Mouse (Mus musculus) heart, embryonic 15.5 days (tissue): ENCODE data around the gene D630023F18Rik. TPM values are rescaled to one million over a fixed set of nuclear protein-coding genes. Genes with fewer than 3 reads are reported as not detected.

Experiments
- ATAC-seq: fragments of 200-750 bp; cut with Nextera tagmentation; replicated peaks from 2 replicates; pipeline ENCODE4 v1.8.0; 2017; ENCODE audit warnings: low read depth, moderate TSS enrichment; ENCODE audit not compliant: insufficient number of reproducible peaks, insufficient read depth, low FRiP score
- H3K27ac ChIP-seq: fragments of 300-500 bp; sonication (generic); 2 replicates; pipeline ENCODE4 v1.5.1; 2015; ENCODE audit warnings: mild to moderate bottlenecking, inconsistent platforms
- H3K27me3 ChIP-seq: fragments of 300-500 bp; sonication (generic); 2 replicates; pipeline ENCODE4 v1.6.1; 2015; ENCODE audit warnings: inconsistent platforms
- H3K36me3 ChIP-seq: fragments of 300-500 bp; sonication (generic); 2 replicates; pipeline ENCODE4 v1.6.1; 2015; ENCODE audit warnings: mild to moderate bottlenecking, inconsistent platforms
- H3K4me1 ChIP-seq: fragments of 300-500 bp; sonication (generic); replicated peaks from 2 replicates; pipeline ENCODE4 v1.6.1; 2015; ENCODE audit warnings: inconsistent platforms
- H3K4me2 ChIP-seq: fragments of 300-500 bp; sonication (generic); 2 replicates; pipeline ENCODE4 v1.6.1; 2015; ENCODE audit warnings: inconsistent platforms, mild to moderate bottlenecking, moderate library complexity
- H3K4me3 ChIP-seq: fragments of 300-500 bp; sonication (generic); 2 replicates; pipeline ENCODE4 v1.5.1; 2015; ENCODE audit warnings: mild to moderate bottlenecking, inconsistent platforms
- H3K9ac ChIP-seq: fragments of 300-500 bp; sonication (generic); 2 replicates; pipeline ENCODE4 v1.6.1; 2015; ENCODE audit warnings: mild to moderate bottlenecking, inconsistent platforms
- H3K9me3 ChIP-seq: fragments of 300-500 bp; sonication (generic); replicated peaks from 2 replicates; pipeline ENCODE4 v1.6.1; 2016; ENCODE audit warnings: inconsistent platforms
- WGBS: fragments of 180-500 bp; shearing (Covaris S2); methylation state at CpG from one replicate; pipeline ENCODE4 v1.1.7; 2015; ENCODE audit warnings: mixed read lengths; 5-methylcytosine and 5-hydroxymethylcytosine counted together
- polyA plus RNA-seq: library from polyadenylated mRNA; unstranded; fragments of >200 nt; fragmentation: Nextera tagmentation; extraction: Ambion mirVana; gene quantifications from 2 replicates; pipeline ENCODE4 v1.2.1, GENCODE M21; 2015

Gene D630023F18Rik
- polyA plus RNA-seq, 1 experiment from 2014 or later: 0.14 TPM

- no peak overlapping the region for H3K4me3 ChIP-seq
- no peak overlapping the region for H3K9ac ChIP-seq
- H3K27ac ChIP-seq: no peak overlapping the region
- no peak for ATAC-seq
- 78% methylated on average over 6 of the region's 6 CpGs for WGBS
- H3K27me3 ChIP-seq: no peaks in the 10 kb centered on the region
- H3K9me3 ChIP-seq: no peaks in the 10 kb centered on the region
- H3K36me3 ChIP-seq: no peaks in the 10 kb centered on the region
- H3K4me1 ChIP-seq: no peaks in the 10 kb centered on the region
- H3K4me2 ChIP-seq: no peak overlapping the region
These were observed 14.5 kb upstream of the D630023F18Rik start for GRCm38 (mm10) chr1:65137560-65137959.

GRCm38 (mm10) chr1:65132833-65133232 lies 9.8 kb upstream of the D630023F18Rik start:
- Histone ChIP-seq H3K36me3 (no peaks in the 10 kb centered on the region), H3K4me1 (no peaks in the 10 kb centered on the region), H3K27ac (no peak overlapping the region), H3K9me3 (no peaks in the 10 kb centered on the region), H3K9ac (no peak overlapping the region), H3K4me3 (no peak overlapping the region), H3K4me2 (no peak overlapping the region), H3K27me3 (no peaks in the 10 kb centered on the region)
- WGBS: 74% methylated on average over 1 of the region's 1 CpGs
- ATAC-seq: no peak

GRCm38 (mm10) chr1:65131671-65132070 lies 8.7 kb upstream of the D630023F18Rik start:
- H3K27me3 ChIP-seq: no peaks in the 10 kb centered on the region
- no peak overlapping the region for H3K9ac ChIP-seq
- no peaks in the 10 kb centered on the region for H3K9me3 ChIP-seq
- H3K4me1 ChIP-seq: no peaks in the 10 kb centered on the region
- no peak overlapping the region for H3K4me3 ChIP-seq
- no peak overlapping the region for H3K4me2 ChIP-seq
- 80% methylated on average over 1 of the region's 1 CpGs for WGBS
- H3K27ac ChIP-seq: no peak overlapping the region
- H3K36me3 ChIP-seq: no peaks in the 10 kb centered on the region
- no peak for ATAC-seq

GRCm38 (mm10) chr1:65130226-65130625 lies 7.2 kb upstream of the D630023F18Rik start:
- Histone ChIP-seq H3K4me1 (no peaks in the 10 kb centered on the region), H3K4me3 (no peak overlapping the region), H3K36me3 (no peaks in the 10 kb centered on the region), H3K27me3 (no peaks in the 10 kb centered on the region), H3K4me2 (no peak overlapping the region), H3K9me3 (no peaks in the 10 kb centered on the region), H3K9ac (no peak overlapping the region), H3K27ac (no peak overlapping the region)
- 71% methylated on average over 3 of the region's 3 CpGs for WGBS
- ATAC-seq: no peak

- Histone ChIP-seq H3K9me3 (no peaks in the 10 kb centered on the region), H3K9ac (no peak overlapping the region), H3K36me3 (no peaks in the 10 kb centered on the region), H3K27me3 (no peaks in the 10 kb centered on the region), H3K4me2 (no peak overlapping the region), H3K4me3 (no peak overlapping the region), H3K4me1 (no peaks in the 10 kb centered on the region), H3K27ac (no peak overlapping the region)
- WGBS: 70% methylated on average over 3 of the region's 3 CpGs
- no peak for ATAC-seq
These were observed 6.7 kb upstream of the D630023F18Rik start for GRCm38 (mm10) chr1:65129634-65130180.

GRCm38 (mm10) chr1:65119438-65119837 lies 3.6 kb downstream of the D630023F18Rik start, which contains the start of gene Gm28845:
Gene Gm28845, minus strand, starts transcription at chr1:65119558.
- H3K4me1 ChIP-seq: no peaks in the 10 kb centered on the region
- H3K4me3 ChIP-seq: no peak within 1 kb of the TSS
- no peak within 1 kb of the TSS for H3K9ac ChIP-seq
- H3K36me3 ChIP-seq: no peaks in the 10 kb centered on the region
- H3K4me2 ChIP-seq: no peak within 1 kb of the TSS
- H3K27me3 ChIP-seq: no peaks in the 10 kb centered on the region
- WGBS: 79% methylated on average over 1 of the region's 1 CpGs
- H3K9me3 ChIP-seq: no peaks in the 10 kb centered on the region
- no peak within 1 kb of the TSS for H3K27ac ChIP-seq
- no peak for ATAC-seq

GRCm38 (mm10) chr1:65118150-65118913 lies 4.7 kb downstream of the D630023F18Rik start:
- Histone ChIP-seq H3K4me1 (no peaks in the 10 kb centered on the region), H3K9me3 (no peaks in the 10 kb centered on the region), H3K27me3 (no peaks in the 10 kb centered on the region), H3K4me3 (no peak overlapping the region), H3K27ac (no peak overlapping the region), H3K4me2 (no peak overlapping the region), H3K36me3 (no peaks in the 10 kb centered on the region), H3K9ac (no peak overlapping the region)
- WGBS: 64% methylated on average over 8 of the region's 8 CpGs
- ATAC-seq: no peak

- no peak overlapping the region for H3K4me3 ChIP-seq
- peaks cover 5% of the 10 kb centered on the region; the same call in 1 of the 2 replicates for H3K4me1 ChIP-seq
- no peaks in the 10 kb centered on the region for H3K9me3 ChIP-seq
- no peaks in the 10 kb centered on the region for H3K36me3 ChIP-seq
- no peaks in the 10 kb centered on the region for H3K27me3 ChIP-seq
- no peak overlapping the region for H3K27ac ChIP-seq
- no peak overlapping the region for H3K4me2 ChIP-seq
- ATAC-seq: no peak
- 81% methylated on average over 5 of the region's 5 CpGs for WGBS
- no peak overlapping the region for H3K9ac ChIP-seq
These were observed 9.4 kb downstream of the D630023F18Rik start for GRCm38 (mm10) chr1:65113536-65114172.

GRCm38 (mm10) chr1:65112807-65113196 lies 10.2 kb downstream of the D630023F18Rik start:
- Histone ChIP-seq H3K4me2 (peak overlapping the region; percentile 56), H3K27ac (0 out of 2 replicates have a peak overlapping the region, but pooled peaks have one; percentile 11), H3K36me3 (no peaks in the 10 kb centered on the region), H3K9ac (no peak overlapping the region), H3K4me3 (peak overlapping the region; percentile 12), H3K27me3 (no peaks in the 10 kb centered on the region), H3K4me1 (peaks cover 5% of the 10 kb centered on the region; the same call in 1 of the 2 replicates), H3K9me3 (no peaks in the 10 kb centered on the region)
- WGBS: 45% methylated on average over 14 of the region's 14 CpGs
- ATAC-seq: no peak

GRCm38 (mm10) chr1:65112031-65112806 lies 10.8 kb downstream of the D630023F18Rik start:
- Histone ChIP-seq H3K9ac (no peak overlapping the region), H3K27ac (0 out of 2 replicates have a peak overlapping the region, but pooled peaks have one; percentile 11), H3K4me2 (peak overlapping the region; percentile 56), H3K4me1 (peaks cover 5% of the 10 kb centered on the region; the same call in 1 of the 2 replicates), H3K4me3 (peak overlapping the region; percentile 12), H3K9me3 (no peaks in the 10 kb centered on the region), H3K36me3 (no peaks in the 10 kb centered on the region), H3K27me3 (no peaks in the 10 kb centered on the region)
- 8% methylated on average over 8 of the region's 8 CpGs for WGBS
- ATAC-seq: no peak
